Mouse (Mus musculus): ENCODE results near the gene Lamp1.

Lamp1 gene

DNA sequence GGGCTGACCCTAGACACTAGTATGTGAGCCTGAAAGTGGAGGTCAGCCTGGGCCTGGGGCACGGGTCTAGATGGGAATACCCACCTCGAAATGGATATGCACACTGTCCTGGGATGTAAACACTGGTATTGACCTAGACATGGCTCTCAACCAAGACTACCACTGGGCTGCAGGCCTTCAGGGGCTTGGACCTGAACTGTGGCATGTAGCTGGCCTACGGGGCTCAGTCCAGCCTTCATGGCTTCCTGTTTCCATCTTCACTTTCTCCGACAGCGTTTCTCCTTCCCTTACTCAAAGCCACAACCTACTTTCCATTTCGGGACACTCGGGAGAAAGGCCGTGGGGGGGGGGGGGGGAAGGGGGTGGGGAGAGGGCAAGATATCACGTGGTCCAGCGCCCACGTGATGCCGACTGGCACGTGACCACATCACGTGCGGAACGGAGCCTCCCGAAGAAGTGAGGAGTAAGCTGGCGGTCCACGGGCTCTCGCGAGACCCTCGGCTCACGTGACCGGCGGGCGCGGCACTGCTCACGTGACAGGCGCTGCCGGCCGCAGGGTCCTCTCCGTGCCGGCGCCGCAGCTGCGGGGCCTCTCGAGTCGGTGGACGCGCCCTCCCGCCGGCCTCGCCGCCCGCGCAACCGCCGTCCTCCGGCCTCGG lies at the start of gene Lamp1:
Gene Lamp1 (plus strand): TSS at position 444 of the 659 bp plus-strand sequence.
- DNase-seq, result peak; percentile 97

DNA sequence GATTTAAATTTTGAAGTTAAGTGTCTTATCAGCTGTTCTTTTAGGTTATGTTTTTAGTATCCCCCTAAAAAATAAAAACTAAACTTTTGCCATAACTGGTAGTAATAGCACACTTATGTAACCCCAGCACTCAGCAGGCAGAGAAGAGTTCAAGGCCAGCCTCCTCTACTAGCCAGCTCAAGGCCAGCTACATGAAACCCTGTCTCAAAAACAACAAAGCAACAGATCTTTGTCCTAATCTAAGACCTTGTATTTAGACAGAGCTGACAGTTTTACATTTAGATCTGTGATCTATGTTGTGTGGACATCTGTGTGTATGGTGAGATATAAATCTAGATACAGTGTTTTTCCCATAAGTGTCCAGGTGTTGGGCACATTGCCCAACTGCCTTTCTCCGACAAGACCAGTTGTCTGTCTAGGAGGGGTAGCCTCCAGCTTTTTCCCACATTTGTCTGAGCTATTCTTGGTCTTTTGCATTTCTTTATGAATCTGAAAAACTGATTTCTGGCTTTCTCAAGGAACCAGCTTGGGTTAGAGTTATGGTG lies 49.5 kb upstream of the Lamp1 start:
- no peak for DNase-seq

DNA sequence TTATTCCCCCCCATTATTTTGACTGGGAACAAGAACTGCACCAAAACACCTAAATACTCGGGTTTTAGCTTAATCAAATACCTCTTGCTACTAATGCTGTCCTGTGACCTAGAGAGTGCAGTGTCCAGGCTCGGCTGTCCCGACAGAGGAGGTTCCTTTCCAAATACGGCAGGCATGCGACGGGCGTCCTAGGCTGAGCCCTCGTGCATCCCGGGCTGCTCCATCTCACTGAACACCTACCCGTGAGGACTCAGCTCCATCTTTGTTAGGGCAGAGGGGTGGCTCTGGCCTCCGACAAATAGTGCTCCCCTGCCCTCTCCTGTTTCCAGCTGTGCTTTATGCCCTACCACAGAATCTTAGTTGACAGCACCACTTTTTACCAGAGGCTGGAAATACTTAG lies 47.0 kb upstream of the Lamp1 start:
- DNase-seq, result no peak

DNA sequence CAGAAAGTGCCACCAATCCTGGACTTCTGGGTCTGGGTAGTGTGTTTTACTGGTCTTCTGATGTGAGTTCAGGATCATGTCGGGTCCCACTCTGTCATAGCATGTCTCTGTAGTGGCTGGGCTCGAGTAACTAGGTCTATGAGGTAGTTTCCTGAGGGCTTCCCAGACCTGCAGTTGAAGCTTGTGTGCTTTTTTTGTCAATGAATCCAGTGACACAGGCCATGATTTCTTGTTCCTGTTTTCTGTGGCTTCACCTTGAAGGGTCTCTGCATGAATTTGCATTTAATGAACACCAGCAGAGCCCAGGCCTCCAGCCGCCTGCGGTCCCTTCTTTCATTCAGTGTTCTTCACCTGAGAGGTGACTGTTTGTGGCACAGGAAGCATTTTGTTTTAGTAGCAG lies 45.7 kb upstream of the Lamp1 start:
- DNase-seq, result no peak

DNA sequence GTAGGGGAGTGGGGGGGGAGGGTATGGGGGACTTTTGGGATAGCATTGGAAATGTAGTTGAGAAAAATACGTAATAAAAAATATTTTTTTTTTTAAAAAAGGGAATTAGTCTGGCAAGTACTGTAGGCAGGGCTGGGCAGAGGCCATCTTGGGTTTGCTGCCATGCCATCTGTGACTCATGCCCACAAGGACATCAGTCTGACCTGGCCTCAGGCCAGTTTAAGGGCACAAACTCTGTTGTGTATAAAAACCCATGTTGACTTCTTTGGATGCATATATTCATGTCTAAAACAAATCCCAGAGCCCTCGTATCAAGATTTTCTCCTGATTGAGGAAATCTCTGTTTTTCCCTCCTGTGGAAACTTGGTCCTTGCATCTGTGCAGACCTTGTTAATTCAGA lies 41.9 kb upstream of the Lamp1 start:
- no peak for DNase-seq

DNA sequence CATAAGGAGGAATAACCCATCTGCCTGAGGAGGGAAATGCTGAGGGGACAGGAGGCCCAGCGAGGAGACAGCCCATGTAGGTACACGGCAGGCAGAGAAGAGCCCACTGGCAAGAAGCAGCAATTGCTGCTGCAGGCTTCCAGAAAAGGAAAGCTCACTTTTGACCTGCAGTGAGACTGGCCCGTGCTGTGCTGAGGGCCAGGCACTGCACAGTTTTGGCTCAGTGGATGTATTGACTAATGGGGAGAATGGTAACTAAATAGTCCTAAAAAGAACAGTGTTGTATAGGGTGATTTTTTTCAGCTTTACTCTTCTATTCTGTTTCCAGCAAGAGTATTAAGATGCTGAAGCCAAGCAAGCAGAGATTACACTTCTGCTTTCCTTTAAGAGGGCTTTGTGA lies 40.4 kb upstream of the Lamp1 start:
- no peak for DNase-seq

DNA sequence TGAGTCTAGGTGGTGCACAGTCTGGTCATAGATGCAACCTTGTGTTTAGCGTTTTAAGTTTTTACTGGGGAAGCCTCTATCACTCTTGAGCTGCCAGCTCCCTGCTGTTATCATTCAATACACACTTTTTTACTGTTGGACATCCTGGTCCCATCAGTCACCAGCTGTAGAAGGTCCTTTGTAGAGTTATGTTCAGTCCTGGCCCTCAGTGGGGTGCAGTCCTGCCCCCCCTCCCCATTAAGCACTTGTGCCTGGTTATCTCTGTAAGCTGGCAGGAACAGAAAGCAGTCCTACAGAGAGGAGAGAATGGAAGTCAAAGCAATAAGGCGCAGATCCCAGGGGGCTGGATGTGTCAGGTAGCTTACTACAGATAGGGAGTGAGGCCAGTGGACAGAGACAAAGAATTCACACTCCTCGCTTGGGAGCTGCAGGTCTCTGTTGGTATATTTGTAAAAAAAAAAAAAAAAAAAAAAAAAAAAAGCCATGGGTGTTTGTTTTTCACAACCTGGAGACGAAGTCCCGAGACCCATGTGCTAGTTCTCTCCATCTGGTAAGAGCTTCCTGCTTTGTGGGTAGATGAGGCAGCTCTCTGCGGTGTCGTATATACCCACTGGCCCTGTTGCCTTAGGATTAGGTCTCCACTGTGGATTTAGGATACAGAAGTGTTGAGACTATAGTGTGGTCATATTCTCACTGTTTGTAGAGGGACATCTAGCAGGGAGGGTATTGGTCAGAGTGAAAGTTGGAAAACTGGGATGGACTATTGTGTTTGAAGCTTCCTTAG lies 37.9 kb upstream of the Lamp1 start:
- no peak for DNase-seq

DNA sequence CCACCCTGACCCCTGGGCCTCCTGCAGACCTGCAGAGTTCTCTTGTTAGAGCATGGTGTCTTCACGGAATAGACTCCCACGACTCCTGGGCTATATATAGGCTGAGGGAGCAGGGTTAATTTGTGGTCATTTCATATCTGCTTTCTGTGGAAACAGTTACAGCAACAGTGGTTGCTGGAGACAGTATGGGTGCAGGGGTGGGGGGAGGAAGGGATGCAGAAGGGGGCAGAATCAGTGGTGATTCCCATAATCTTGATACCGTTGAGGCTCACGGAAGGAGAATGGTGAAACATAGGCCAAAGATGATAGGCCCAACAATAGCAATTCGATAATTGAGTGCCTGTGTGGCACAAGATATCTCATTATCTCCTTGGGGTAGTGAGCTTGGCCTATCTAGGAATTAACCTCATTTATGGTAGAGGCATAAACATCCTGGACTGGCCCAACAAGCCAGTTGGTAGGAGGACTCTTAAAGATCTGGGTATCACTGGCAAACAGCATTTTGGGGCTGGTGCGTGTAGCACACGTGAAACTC lies 36.0 kb upstream of the Lamp1 start:
- no peak for DNase-seq

DNA sequence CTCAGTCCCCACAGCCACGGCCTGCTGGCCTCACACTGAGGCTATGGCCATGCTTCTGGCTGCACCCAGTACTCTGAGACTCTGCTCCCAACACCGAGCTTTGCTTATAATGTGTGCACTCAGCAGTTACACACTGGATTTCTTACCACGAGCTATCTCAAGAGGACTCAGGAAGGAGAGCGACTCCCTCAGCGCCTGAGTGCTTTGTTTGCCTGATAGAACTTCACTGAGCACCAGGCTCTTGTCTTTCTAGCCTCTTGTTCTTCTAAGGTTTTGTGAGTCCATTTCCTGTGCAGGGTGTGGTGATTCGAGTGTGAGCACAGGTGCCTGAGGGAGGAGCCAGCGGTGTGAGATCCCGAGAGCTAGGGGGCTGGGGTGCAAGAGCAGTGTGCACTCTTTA lies 34.1 kb upstream of the Lamp1 start:
- DNase-seq, result no peak

DNA sequence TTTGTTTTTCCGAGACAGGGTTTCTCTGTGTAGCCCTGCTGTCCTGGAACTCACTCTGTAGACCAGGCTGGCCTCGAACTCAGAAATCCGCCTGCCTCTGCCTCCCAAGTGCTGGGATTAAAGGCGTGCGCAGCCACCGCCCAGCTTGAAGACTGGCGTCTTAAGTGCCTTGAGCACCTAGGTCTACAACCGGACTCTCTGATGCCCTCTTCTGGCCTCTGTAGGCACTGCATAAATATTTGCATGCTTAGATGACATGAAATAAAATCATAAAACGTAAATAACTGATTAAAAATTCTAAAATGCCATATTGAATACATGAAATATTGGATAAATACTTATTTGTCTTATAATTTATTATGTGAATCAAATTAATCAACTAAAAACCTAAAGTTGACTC lies 26.7 kb upstream of the Lamp1 start:
- DNase-seq, result peak; percentile 72

DNA sequence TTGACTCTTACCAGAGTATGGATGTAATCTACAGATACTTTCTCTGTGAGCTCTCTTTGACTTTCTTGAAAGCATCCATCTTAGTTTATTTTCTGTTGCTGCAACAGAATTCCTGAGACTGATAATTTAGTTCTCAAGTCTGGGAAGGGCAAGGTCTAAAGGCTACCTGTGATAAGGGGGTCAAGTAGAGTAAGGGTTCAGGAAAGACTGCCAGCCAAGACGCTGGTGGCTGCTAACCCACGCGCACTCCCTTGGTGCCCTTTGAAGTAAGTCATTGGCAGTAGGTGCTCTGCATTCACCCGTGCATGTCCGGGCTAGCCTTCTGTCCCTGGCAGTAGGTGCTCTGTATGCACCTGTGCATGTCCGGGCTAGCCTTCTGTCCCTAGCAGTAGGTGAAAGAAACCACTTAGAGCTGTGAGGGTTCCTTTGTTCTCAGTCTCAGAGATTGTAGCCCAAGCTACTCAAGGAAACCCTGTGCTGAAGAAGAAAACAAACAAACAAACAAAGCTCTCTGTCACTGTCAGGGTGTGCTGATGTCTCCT lies 19.2 kb upstream of the Lamp1 start:
- DNase-seq, result no peak

DNA sequence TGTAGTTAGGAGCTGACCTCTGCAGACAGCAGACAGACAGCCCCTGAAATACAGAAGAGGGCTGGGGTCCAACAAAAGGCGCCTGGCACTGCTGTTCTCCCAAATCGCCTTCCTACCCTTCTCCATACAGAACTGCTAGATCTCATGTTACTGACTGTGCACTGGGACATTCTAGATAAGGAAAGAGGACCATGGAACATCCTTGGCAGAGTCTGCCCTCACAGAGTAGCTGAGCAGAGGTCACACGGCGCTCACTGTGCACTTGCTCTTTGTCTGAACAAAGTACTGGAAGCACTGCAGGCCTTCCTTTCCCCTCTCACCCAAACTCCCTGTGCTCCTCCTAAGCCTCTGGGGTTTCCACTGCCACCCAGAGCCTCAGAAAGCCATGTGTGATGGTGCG lies 17.3 kb upstream of the Lamp1 start:
- no peak for DNase-seq

DNA sequence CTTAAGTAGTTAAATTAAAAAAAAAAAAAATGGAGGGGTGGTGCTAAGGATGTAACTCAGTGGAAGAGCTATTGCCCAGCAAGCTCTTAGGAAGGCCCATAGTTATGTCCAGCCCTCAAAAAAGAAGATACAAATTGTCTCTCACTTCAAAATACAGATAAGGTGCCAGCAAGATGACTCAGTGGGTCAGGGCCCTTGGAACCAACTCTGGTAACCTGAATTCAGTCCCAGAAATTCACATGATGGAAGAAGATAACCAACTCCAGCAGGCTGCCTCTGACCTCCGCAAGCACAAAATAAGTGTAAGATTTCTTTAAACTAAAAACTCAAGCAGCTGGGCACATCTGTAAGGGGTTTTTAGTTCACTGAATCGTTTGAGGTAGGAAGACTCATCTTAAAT lies 10.5 kb upstream of the Lamp1 start:
- no peak for DNase-seq

DNA sequence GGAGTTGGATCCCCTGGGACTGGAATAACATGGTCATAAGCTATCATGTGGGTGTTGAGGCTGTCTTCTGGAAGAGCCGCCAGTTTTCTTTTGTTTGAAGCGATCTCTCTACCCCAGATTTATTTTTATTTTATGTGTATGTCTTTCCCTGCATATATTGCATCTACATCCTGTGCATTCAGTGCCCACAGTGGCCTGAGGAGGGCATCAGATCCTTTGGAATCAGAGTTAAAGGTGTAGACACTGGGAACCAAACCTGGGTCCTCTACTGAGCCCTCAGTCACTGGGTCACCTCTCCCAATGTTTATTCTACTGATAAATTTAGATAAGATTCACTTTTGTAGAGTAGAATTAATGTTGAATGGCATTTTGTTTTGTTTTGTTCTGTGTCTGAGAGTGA lies 9.7 kb upstream of the Lamp1 start:
- no peak for DNase-seq

DNA sequence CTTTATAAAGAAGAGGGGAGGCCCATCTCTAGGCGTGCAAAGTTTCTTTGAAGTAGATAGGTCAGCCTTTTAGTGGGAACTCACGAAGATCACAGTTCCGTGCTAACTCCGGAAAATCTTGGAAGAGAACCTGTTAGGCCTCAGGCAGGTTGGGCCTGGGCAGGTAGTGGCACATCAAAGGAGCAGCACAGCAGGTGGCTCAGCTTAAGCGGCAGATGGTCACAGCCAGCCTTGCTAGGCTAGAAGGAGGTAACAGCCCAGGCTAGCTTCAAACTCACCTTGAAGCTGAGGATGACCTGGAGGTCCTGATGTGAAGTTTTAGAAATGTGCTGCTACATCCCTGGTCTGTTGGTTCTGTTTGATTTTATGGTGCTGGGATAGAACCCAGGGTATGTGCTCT lies 9.1 kb upstream of the Lamp1 start:
- DNase-seq, result no peak

DNA sequence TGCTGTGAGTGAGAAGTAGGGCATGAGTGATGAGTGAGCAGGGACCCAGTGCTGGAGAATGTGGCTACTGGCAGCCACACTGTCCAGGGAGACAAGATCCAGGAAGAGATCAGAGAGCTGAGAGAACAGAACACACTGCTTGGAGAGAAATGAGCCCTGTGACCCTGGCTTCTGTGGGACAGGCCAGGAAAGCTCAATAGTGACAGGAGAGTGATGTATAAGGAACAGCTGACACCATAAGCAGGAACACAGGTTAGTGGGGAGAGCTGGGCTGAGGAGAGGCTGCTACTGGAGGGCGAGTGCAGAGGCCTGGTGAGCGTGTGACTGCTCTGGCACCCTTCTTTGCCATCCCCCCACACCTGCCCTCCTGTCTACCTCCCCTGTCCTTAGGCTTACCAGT lies 8.0 kb upstream of the Lamp1 start:
- DNase-seq, result no peak

DNA sequence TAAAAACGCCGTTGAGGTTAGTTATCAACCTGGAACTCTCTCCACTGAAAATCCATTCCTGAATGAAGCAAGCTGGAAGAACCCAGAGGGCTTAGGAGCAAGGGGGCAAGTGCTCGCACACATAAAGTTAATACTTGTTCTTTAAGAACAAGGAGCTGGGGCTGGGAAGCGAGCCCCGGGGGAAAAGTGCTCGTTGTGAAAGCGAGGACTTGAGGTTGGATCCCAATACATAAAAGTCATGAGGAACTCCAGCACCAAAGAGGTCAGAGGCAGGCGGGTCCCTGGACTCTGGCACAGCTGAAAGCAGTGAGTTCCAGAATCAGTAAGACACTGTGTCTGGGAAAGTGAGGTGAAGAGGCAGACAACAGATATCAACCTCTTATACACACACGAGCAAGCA lies 4.9 kb upstream of the Lamp1 start:
- no peak for DNase-seq

DNA sequence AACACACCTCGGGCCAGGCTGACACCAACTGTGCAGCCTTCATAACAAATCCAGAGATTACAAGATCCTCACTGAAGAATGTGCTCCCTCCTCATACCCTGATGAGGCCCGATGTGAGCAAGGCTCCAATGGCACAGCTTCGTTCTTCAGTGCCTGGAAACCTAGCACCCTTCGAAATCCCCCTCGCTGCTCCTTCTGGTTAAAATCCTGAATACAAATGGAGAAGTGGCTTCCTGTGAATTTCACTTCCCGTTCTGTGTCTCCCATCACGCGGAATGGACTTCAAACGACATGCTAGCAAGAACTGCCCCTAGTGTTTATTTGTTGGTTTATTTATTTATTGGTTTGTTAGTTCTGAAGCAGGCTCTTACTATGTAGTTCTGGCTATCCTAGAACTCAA lies 3.6 kb upstream of the Lamp1 start:
- no peak for DNase-seq

DNA sequence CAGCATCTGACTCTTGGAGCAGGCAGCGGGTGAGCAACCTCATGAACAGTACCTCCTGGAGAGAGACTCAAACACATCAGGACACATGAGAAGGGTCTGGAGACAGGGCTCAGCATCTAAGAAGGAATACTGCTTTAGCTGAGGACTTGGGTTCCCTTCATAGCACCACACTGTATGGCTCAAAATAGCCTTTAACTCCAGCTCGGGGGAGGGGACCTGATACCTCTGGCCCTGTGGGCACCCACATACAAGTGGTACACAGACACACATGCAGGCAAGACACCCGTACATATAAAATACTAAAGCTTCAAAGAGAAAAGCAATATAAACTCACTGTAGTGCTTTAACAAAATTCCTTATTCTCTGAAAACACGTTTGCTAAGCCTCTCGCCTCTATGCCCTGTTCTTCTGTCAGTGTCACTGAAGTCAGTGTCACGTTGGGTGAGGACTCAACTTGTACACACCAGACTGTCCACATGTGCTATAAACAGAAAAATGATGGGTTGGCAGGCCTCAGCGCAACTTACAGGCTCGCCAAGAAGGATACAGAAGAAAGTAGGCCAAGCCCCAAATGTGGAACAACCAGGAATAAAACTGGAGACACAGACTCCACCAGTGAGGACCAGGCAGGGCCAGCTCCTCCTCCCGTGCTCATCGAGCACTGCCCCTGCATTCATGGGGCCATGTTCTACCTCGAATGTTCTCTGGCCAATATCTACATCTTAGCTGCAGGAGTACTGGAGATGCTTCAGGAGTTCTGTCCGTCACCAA lies 2.4 kb upstream of the Lamp1 start:
- no peak for DNase-seq

DNA sequence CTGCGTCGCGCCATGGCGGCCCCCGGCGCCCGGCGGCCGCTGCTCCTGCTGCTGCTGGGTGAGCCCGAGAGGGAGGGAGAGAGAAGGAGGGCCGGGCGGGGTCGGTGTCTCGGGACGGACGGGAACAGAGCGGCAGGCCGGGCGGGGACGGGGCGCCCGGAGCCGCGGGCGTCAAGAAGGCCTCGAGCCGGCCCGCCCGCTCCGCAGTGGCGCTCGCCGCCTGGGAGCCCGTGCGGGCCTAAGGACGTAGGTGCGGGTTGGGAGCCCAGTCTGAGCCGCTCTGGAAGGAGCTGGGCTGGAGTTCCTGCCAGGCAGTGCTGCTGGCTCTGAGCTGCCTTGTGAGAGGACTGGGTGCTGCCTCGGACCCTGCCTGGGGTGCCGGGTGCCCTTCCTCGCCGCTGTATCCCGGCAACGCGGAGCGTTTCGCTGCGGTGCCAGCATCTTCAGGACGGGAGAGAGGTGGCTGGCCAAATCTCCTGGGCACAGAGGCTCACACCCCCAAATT lies 468 bp downstream of the Lamp1 start:
- no peak for DNase-seq

DNA sequence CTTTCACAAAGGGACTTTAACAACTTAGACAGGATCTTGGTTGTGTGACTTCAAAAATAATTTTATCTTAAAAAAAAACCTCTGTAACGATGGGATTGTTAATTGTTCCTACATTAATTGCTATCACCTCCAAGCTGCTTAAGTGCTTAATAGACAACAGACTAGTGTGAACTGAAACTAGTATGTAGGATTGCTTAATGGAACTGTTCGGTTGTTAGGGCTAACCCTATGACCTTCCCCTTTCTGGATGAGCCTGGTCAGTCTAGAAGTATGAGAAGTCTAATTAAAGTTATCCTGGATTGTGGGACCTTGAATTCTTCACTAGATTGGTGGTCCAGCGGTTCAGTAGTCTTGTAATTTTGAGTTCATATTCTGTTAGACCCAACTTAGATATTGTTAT lies 1.7 kb downstream of the Lamp1 start:
- DNase-seq, result no peak

DNA sequence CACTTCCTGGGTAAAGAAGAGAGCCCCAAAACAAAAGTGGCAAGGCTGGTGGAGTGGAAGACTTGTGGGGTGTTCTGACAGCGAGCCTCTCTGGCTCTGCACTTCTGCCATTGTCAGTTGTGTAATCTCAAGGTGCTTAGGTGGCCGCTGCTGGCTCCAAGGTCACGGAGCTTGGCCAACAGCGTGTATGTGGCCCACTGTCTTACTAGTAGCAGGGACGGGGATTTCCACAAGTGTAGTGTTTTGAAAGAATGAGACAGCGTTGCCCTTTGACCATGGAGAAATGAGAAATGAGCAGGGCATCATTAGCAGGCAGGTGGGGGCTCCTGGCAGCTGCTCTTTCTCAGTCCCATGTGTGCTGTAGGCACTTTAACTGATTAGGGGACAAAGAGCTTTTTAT lies 3.1 kb downstream of the Lamp1 start:
- DNase-seq, result no peak

DNA sequence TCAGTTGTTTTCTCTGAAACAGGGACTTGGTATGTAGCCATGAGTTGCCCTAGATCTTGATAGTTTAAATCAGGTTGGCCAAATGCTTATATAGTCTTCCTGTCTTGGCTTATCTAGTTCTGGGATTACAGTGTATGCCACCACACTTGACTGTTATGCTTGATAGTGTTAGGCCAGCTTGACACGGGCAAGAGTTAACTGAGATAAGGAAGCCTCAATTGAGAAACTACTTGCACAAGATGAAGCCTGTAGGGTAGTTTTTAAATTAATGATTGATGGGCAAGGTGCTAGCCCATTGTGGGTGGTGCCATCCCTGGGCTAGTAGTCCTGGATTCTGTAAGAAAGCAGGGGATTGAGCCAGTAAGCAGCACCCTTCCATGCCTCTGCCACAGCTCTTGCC lies 4.6 kb downstream of the Lamp1 start:
- no peak for DNase-seq

All from thymus, postnatal 14 days (tissue).